Mouse (Mus musculus) MEL (cell line): ENCODE measurements around the gene Rangap1. TPM values are rescaled to one million over a fixed set of nuclear protein-coding genes. Genes with fewer than 3 reads are reported as not detected.
A peak's percentile ranks its signal among the peaks of the same experiment; 100 is the strongest.

Source experiments
- DNase-seq: peaks from one replicate; pipeline ENCODE4 v3.0.0; 2011; ENCODE audit warnings: low read depth, low spot score
- H3K27ac ChIP-seq: 2 replicates; pipeline ENCODE4 v1.5.1; 2012; ENCODE audit warnings: low read depth, mild to moderate bottlenecking, control low read depth, low read length, moderate library complexity; ENCODE audit not compliant: control insufficient read depth
- H3K27me3 ChIP-seq, 2 experiments: fragments of 150-350 bp in 1 of 2; sonication (generic) in 1 of 2; 2 replicates each; pipeline ENCODE4 v1.6.1; 2012; ENCODE audit warnings: low read length in 2 of 2, mild to moderate bottlenecking in 2 of 2, improper control_type of control experiment in 1 of 2, moderate library complexity in 1 of 2; ENCODE audit not compliant: insufficient read depth in 2 of 2, control insufficient read depth in 1 of 2
- H3K36me3 ChIP-seq, 2 experiments: 2 replicates each; pipeline ENCODE4 v1.6.1; 2012 to 2014; ENCODE audit warnings: low read length in 2 of 2, improper control_type of control experiment in 1 of 2, inconsistent platforms in 1 of 2, mild to moderate bottlenecking in 1 of 2; ENCODE audit not compliant: insufficient read depth in 2 of 2, control insufficient read depth in 1 of 2
- H3K4me1 ChIP-seq, 2 experiments: fragments of 150-350 bp in 1 of 2; sonication (generic) in 1 of 2; 2 replicates each; pipeline ENCODE4 v1.6.1; 2012; ENCODE audit warnings: low read length in 2 of 2, improper control_type of control experiment in 1 of 2, mild to moderate bottlenecking in 1 of 2; ENCODE audit not compliant: insufficient read depth in 2 of 2, control insufficient read depth in 1 of 2
- H3K4me3 ChIP-seq, 2 experiments: fragments of 150-350 bp in 1 of 2; sonication (generic) in 1 of 2; 2 replicates each; pipeline ENCODE4 v1.5.1; 2012; ENCODE audit warnings: low read depth in 2 of 2, low read length in 2 of 2, mild to moderate bottlenecking in 2 of 2, moderate library complexity in 2 of 2, control low read depth in 1 of 2, improper control_type of control experiment in 1 of 2; ENCODE audit not compliant: control insufficient read depth in 1 of 2, insufficient read depth in 1 of 2
- H3K79me2 ChIP-seq: 2 replicates; pipeline ENCODE4 v1.6.1; 2012; ENCODE audit warnings: mild to moderate bottlenecking, low read length, moderate library complexity; ENCODE audit not compliant: control insufficient read depth, poor library complexity, insufficient read depth
- H3K9ac ChIP-seq: 2 replicates; pipeline ENCODE4 v1.6.1; 2012; ENCODE audit warnings: low read depth, mild to moderate bottlenecking, control low read depth, low read length, moderate library complexity; ENCODE audit not compliant: control insufficient read depth, poor library complexity, severe bottlenecking
- H3K9me3 ChIP-seq: fragments of 150-350 bp; sonication (generic); replicated peaks from 2 replicates; pipeline ENCODE4 v1.6.1; 2012; ENCODE audit warnings: mild to moderate bottlenecking, low read length, improper control_type of control experiment, moderate library complexity; ENCODE audit not compliant: insufficient read depth
- CHD1 ChIP-seq: IDR thresholded peaks from 2 replicates; pipeline ENCODE4 v1.6.1; 2012; ENCODE audit warnings: low read depth, mild to moderate bottlenecking, inconsistent platforms, low read length, improper control_type of control experiment
- CTCF ChIP-seq, 3 experiments: IDR thresholded peaks in 2 of 3; conservative IDR thresholded peaks in 1 of 3; 2 replicates each; pipeline ENCODE4 v1.5.1; 2011 to 2012; ENCODE audit warnings: low read length in 3 of 3, low read depth in 2 of 3, mild to moderate bottlenecking in 2 of 3, improper control_type of control experiment in 1 of 3, inconsistent platforms in 1 of 3, mixed read lengths in 1 of 3, moderate library complexity in 1 of 3; ENCODE audit not compliant: control insufficient read depth in 1 of 3, insufficient read depth in 1 of 3, poor library complexity in 1 of 3, severe bottlenecking in 1 of 3
- E2F4 ChIP-seq: IDR thresholded peaks from 2 replicates; pipeline ENCODE4 v1.6.1; 2011; ENCODE audit warnings: low read depth, low read length, improper control_type of control experiment, borderline replicate concordance
- ETS1 ChIP-seq: IDR thresholded peaks from 2 replicates; pipeline ENCODE4 v1.6.1; 2012; ENCODE audit warnings: low read depth, mild to moderate bottlenecking, inconsistent platforms, low read length, improper control_type of control experiment, moderate library complexity
- HCFC1 ChIP-seq: IDR thresholded peaks from 2 replicates; pipeline ENCODE4 v1.6.1; 2012; ENCODE audit warnings: low read depth, mild to moderate bottlenecking, inconsistent platforms, low read length, improper control_type of control experiment, moderate library complexity
- MXI1 ChIP-seq: IDR thresholded peaks from 2 replicates; pipeline ENCODE4 v1.6.1; 2011; ENCODE audit warnings: mild to moderate bottlenecking, low read depth, low read length, improper control_type of control experiment
- MYB ChIP-seq: IDR thresholded peaks from 2 replicates; pipeline ENCODE4 v1.6.1; 2011; ENCODE audit warnings: mild to moderate bottlenecking, low read depth, low read length, improper control_type of control experiment
- NELFE ChIP-seq: IDR thresholded peaks from 2 replicates; pipeline ENCODE4 v1.6.1; 2011; ENCODE audit warnings: low read depth, low read length, improper control_type of control experiment
- POLR2A ChIP-seq, 2 experiments: IDR thresholded peaks; 2 replicates each; pipeline ENCODE4 v1.6.1; 2011 to 2012; ENCODE audit warnings: low read length in 2 of 2, mild to moderate bottlenecking in 2 of 2, control low read depth in 1 of 2, improper control_type of control experiment in 1 of 2, low read depth in 1 of 2, moderate library complexity in 1 of 2; ENCODE audit not compliant: control insufficient read depth in 1 of 2, insufficient read depth in 1 of 2, poor library complexity in 1 of 2
- POLR2AphosphoS2 ChIP-seq: IDR thresholded peaks from 2 replicates; pipeline ENCODE4 v1.6.1; 2011; ENCODE audit warnings: low read length, improper control_type of control experiment
- POLR2AphosphoS5 ChIP-seq: IDR thresholded peaks from 2 replicates; pipeline ENCODE4 v1.6.1; 2012; ENCODE audit warnings: low read depth, borderline replicate concordance, mild to moderate bottlenecking, inconsistent platforms, low read length, moderate library complexity, mixed read lengths
- RCOR1 ChIP-seq: IDR thresholded peaks from 2 replicates; pipeline ENCODE4 v1.6.1; 2012; ENCODE audit warnings: low read depth, mild to moderate bottlenecking, inconsistent platforms, low read length, improper control_type of control experiment
- SMC3 ChIP-seq: IDR thresholded peaks from 2 replicates; pipeline ENCODE4 v1.6.1; 2011; ENCODE audit warnings: low read depth, low read length, improper control_type of control experiment
- ZC3H11A ChIP-seq: IDR thresholded peaks from 2 replicates; pipeline ENCODE4 v1.6.1; 2012; ENCODE audit warnings: low read depth, mild to moderate bottlenecking, inconsistent platforms, low read length, improper control_type of control experiment
- ZMIZ1 ChIP-seq: IDR thresholded peaks from 2 replicates; pipeline ENCODE4 v1.6.1; 2012; ENCODE audit warnings: low read depth, mild to moderate bottlenecking, inconsistent platforms, low read length, improper control_type of control experiment, moderate library complexity
- ZNF384 ChIP-seq: IDR thresholded peaks from 2 replicates; pipeline ENCODE4 v1.6.1; 2012; ENCODE audit warnings: low read depth, mild to moderate bottlenecking, inconsistent platforms, low read length, improper control_type of control experiment
- polyA plus RNA-seq, 2 experiments: library from polyadenylated mRNA; stranded (reverse) in 1 of 2; unstranded in 1 of 2; fragments of >175 nt in 1 of 2; fragments of >200 nt in 1 of 2; gene quantifications; 2 replicates each; pipeline versions ENCODE4 v1.2.1 to v1.2.4; 2012; ENCODE audit warnings: low replicate concordance in 2 of 2, low read depth in 1 of 2; ENCODE audit not compliant: insufficient read length in 2 of 2, insufficient read depth in 1 of 2, missing spikeins in 1 of 2
- total RNA-seq: library from RNA; depleted of rRNA; stranded (reverse); fragments of 300-350 nt; gene quantifications from 2 replicates; pipeline ENCODE4 v1.2.3, GENCODE M21; 2012

Gene Rangap1
- total and polyA plus RNA-seq, 3 experiments, result 191 to 281 TPM; not detected in 1

- Histone ChIP-seq H3K79me2 (no peaks in the 10 kb centered on the region), H3K9me3 (no peaks in the 10 kb centered on the region), H3K27me3 (no peaks in the 10 kb centered on the region), H3K9ac (no peak overlapping the region), H3K27ac (no peak overlapping the region), H3K4me3 (no peak overlapping the region), H3K4me1 (no peaks in the 10 kb centered on the region), H3K36me3 (peaks cover 0 to 30% of the 10 kb centered on the region in 2 experiments; a peak in 2 of 4 replicates)
- DNase-seq, result no peak
- no peak for TF ChIP-seq NELFE
- no peak for TF ChIP-seq ZNF384
- no peak for TF ChIP-seq HCFC1
- no peak for TF ChIP-seq MYB
- TF ChIP-seq ZC3H11A, result no peak
- no peak for TF ChIP-seq ETS1
- TF ChIP-seq CTCF (IDR thresholded peaks at IDR 0.05 in 2 of 3, conservative IDR thresholded peaks at IDR 0.05 in 1 of 3; ENCODE audit: control insufficient read depth in 1 of 3, insufficient read depth in 1 of 3, low read depth in 2 of 3, low read length in 3 of 3, poor library complexity in 1 of 3, severe bottlenecking in 1 of 3), result no peak
- TF ChIP-seq MXI1, result no peak
- no peak for TF ChIP-seq E2F4
- TF ChIP-seq POLR2AphosphoS5, result no peak
- TF ChIP-seq ZMIZ1, result no peak
- no peak for TF ChIP-seq RCOR1
- TF ChIP-seq SMC3, result no peak
Observed at GRCm38 (mm10) chr15:81708991-81709390, 36.3 kb downstream of the Rangap1 start.

DNA sequence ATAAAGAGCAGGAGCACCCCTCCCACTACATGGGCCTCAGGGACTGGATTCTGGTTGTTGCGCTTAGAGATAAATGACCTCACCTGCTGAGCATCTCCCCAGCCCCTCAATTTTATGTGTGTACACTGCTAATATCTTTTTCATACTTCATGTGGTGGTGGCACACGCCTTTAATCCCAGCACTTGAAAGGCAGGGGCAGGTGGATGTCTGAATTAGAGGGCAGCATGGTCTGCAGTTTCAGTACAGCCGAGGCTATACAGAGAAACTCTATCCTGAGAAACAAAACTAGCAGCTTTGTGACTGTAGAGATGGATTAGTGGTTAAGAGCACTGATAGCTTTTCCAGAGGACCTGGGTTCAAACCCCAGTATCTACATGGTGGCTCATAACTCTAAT, 42.2 kb downstream of the Rangap1 start:
- Histone ChIP-seq H3K36me3 (peaks cover 8 to 11% of the 10 kb centered on the region in 2 experiments; a peak in 3 of 4 replicates), H3K4me1 (peaks cover 2 to 11% of the 10 kb centered on the region in 2 experiments; a peak in 2 of 4 replicates), H3K27me3 (no peaks in the 10 kb centered on the region)

More for the DNA sequence above, 42.2 kb downstream of the Rangap1 start:
- Histone ChIP-seq H3K9ac (no peak overlapping the region), H3K9me3 (no peaks in the 10 kb centered on the region), H3K27ac (no peak overlapping the region), H3K4me3 (no peak overlapping the region), H3K79me2 (no peaks in the 10 kb centered on the region)
- no peak for TF ChIP-seq CHD1
- TF ChIP-seq POLR2AphosphoS2, result 0 out of 2 replicates have a peak, but pooled peaks have one; percentile 1
- TF ChIP-seq E2F4, result no peak
- 0 out of 4 replicates have a peak, but pooled peaks of 1 of the 2 experiments have one; percentile 15 for TF ChIP-seq POLR2A (IDR thresholded peaks at IDR 0.05; ENCODE audit: control insufficient read depth in 1 of 2, insufficient read depth in 1 of 2, low read depth in 1 of 2, low read length in 2 of 2, poor library complexity in 1 of 2)
- DNase-seq, result no peak
